Mouse (Mus musculus): ENCODE measurements around the gene Slc38a3. TPM values are rescaled to one million over a fixed set of nuclear protein-coding genes. Genes with fewer than 3 reads are reported as not detected.

Gene Slc38a3
- polyA plus RNA-seq, 1 experiment from 2014 or later: 19.5 TPM

DNA sequence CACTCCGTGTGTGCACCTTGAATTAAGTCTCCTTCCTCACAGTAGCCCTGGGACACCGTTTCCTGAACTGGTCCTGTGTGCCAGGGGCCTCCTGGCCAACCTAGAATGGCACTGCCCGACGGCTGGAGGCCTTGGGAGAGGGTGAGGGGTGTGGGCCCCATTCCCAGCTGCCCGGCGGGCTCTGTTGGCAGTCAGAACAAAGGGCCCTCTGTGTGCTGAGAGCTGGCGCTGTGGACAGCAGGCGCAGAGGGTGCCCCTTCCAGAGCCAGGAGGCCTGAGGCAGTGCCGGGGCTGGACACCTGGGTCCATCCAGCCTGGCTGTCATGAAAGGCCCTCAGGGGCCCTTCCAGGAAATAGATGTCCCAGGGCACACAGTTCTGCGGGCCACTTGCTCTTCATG, 9.8 kb downstream of the Slc38a3 start:
- no peaks in the 10 kb centered on the region for H3K36me3 ChIP-seq
- no peak overlapping the region for H3K4me3 ChIP-seq (replicated peaks)
- no peaks in the 10 kb centered on the region for H3K27me3 ChIP-seq (replicated peaks)
- no peak overlapping the region for H3K4me2 ChIP-seq
- H3K9me3 ChIP-seq: no peaks in the 10 kb centered on the region
- H3K9ac ChIP-seq: no peak overlapping the region
- H3K27ac ChIP-seq: peak overlapping the region; percentile 26; the same call in 1 of the 2 replicates
- WGBS: 70% methylated on average over 10 of the region's 10 CpGs
- 0 out of 2 replicates have a peak, but pooled peaks cover 3% of the 10 kb centered on the region for H3K4me1 ChIP-seq
- ATAC-seq (ENCODE audit: insufficient read depth, low FRiP score, low read depth): no peak; the same call in 1 of the 2 replicates

DNA sequence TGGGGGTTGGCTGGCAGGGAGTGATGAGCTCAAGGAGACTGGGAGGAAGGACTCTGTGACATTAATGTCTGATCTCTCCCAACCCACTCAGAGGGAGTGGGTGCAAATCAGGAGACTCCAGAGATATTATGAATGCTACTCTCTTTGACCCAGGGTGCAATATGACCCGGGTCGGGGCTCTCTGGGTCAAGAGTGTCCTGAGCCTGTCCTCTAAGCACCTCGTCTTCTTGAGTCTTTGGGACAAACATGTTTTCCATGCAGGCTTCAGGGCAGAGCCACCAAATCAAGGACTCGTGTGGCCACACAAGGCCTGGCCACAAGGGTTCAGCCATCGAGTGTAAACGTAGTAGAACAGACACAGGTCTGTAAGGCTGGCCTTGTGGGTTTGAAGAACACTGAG, 11.2 kb downstream of the Slc38a3 start:
- ATAC-seq (ENCODE audit: insufficient read depth, low FRiP score, low read depth): no peak
- H3K27ac ChIP-seq: no peak overlapping the region
- H3K4me3 ChIP-seq (replicated peaks): no peak overlapping the region
- 0 out of 2 replicates have a peak, but pooled peaks cover 3% of the 10 kb centered on the region for H3K4me1 ChIP-seq
- no peaks in the 10 kb centered on the region for H3K9me3 ChIP-seq
- no peaks in the 10 kb centered on the region for H3K36me3 ChIP-seq
- H3K27me3 ChIP-seq (replicated peaks): no peaks in the 10 kb centered on the region
- H3K9ac ChIP-seq: no peak overlapping the region
- H3K4me2 ChIP-seq: no peak overlapping the region
- WGBS: 85% methylated on average over 6 of the region's 6 CpGs

DNA sequence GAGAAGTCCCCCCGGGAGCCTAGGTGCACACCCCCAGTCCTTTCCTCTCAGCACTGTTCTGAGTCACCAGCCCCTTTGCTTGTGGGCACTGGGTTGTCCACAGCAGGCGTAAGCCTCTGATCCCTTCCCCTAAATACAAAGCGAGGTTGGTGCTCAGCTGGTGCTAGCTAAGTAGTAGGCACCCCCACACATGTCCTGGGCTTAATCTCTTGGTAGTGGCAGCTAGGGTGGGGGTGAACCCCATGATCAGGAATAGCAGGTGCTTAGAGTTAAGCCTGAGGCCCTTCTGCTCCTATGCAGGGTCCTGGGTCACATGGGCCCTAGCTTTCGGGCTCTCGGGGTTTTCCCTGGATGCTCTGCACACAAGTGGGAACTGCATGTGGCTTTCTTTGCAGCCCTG, 12.2 kb downstream of the Slc38a3 start:
- H3K4me2 ChIP-seq: no peak overlapping the region
- WGBS: 89% methylated on average over 5 of the region's 5 CpGs
- no peak for ATAC-seq (ENCODE audit: insufficient read depth, low FRiP score, low read depth)
- H3K4me3 ChIP-seq (replicated peaks): no peak overlapping the region
- H3K9me3 ChIP-seq: no peaks in the 10 kb centered on the region
- H3K27me3 ChIP-seq (replicated peaks): no peaks in the 10 kb centered on the region
- H3K27ac ChIP-seq: no peak overlapping the region
- no peaks in the 10 kb centered on the region for H3K36me3 ChIP-seq
- H3K9ac ChIP-seq: no peak overlapping the region
- H3K4me1 ChIP-seq: 0 out of 2 replicates have a peak, but pooled peaks cover 3% of the 10 kb centered on the region

DNA sequence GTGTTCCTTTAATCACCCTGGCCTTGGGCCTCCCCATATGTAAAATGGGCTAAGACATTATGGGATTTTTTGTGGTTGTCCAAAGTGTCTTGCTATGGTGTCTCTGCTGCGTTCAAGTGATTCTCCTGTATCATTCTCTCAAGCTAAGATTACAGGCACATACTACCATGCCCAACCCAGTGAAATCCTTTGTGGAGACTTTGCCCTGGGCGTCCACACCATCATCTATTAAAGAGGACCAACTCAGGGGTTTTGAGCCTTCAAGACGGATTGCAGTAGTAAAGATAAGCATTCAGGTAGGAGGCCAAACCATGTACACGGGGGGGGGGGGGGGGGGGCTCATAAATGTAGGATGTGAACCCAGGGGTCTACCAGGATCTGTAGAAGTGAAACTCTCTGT, 14.7 kb downstream of the Slc38a3 start:
- H3K4me2 ChIP-seq: no peak overlapping the region
- no peak for ATAC-seq (ENCODE audit: insufficient read depth, low FRiP score, low read depth)
- no peak overlapping the region for H3K9ac ChIP-seq
- no peaks in the 10 kb centered on the region for H3K9me3 ChIP-seq
- H3K4me1 ChIP-seq: peaks cover 7% of the 10 kb centered on the region; the same call in 1 of the 2 replicates
- no peak overlapping the region for H3K4me3 ChIP-seq (replicated peaks)
- no peaks in the 10 kb centered on the region for H3K27me3 ChIP-seq (replicated peaks)
- WGBS: 72% methylated on average over 4 of the region's 4 CpGs
- H3K36me3 ChIP-seq: no peaks in the 10 kb centered on the region
- no peak overlapping the region for H3K27ac ChIP-seq

DNA sequence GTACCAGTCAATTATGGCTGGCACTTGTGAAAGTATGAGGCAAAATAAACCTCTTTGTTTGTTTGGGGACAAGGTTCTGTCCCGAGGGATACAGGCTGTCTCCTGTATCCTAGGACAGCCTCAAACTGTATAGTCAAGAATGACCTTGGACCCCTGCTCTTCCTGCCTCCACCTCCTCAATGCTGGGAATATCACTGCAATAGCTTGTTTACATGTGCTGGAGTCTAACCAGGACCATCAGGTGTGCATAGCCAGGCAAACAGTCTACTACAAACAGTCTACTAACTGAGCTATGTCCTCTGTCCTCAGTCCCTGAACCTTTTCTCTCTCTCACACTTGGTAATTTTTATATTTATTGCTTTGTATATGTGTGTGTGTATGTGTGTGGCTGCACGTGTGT, 15.9 kb downstream of the Slc38a3 start:
- Histone ChIP-seq H3K4me2 (no peak overlapping the region), H3K4me1 (peaks cover 7% of the 10 kb centered on the region; the same call in 1 of the 2 replicates), H3K9me3 (no peaks in the 10 kb centered on the region), H3K36me3 (no peaks in the 10 kb centered on the region), H3K27me3 (replicated peaks) (no peaks in the 10 kb centered on the region), H3K4me3 (replicated peaks) (no peak overlapping the region), H3K9ac (no peak overlapping the region), H3K27ac (no peak overlapping the region)
- no peak for ATAC-seq (ENCODE audit: insufficient read depth, low FRiP score, low read depth)
- 74% methylated on average over 2 of the region's 2 CpGs for WGBS

DNA sequence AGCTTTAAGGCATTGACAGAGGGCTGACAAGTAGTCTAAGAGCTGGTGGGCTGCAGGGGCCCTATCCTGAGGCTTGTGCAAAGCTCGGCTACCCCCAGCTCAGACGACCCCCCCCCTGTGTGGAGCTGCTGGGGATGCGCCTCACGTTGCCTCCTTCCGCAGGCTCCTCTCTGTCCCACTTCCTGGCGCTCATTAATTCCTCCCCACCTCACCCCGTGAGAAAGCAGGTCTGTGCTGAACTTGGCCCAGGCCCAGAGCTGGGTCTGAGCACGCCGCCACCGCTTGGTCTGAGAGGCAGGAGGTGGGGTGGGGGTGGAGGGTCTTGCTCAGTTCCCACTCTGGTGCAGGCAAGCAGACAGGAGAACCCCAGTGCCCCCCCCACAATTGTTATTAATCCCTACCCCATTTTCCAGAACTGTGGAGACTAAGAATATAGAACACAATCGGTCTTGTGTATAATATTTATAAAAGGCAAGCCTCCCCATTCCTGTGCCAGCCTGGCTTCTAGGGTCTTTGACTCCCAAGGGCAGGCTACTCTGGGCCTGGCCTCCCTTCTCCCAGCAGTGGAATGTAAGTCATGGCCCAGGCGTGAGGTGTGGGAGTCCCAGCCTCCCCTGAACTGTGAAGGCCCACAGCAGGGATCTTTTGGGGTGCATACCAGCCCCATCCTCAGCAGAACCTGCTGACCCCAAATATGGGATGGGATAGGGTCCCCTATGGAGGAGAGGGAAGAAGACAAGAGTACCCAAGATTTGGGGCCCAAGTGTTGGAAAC, 18.4 kb downstream of the Slc38a3 start:
- 0 out of 2 replicates have a peak, but pooled peaks have one; percentile 15 for ATAC-seq (ENCODE audit: insufficient read depth, low FRiP score, low read depth)
- H3K4me2 ChIP-seq: no peak overlapping the region
- no peaks in the 10 kb centered on the region for H3K27me3 ChIP-seq (replicated peaks)
- no peaks in the 10 kb centered on the region for H3K36me3 ChIP-seq
- no peaks in the 10 kb centered on the region for H3K9me3 ChIP-seq
- H3K9ac ChIP-seq: no peak overlapping the region
- H3K4me3 ChIP-seq (replicated peaks): no peak overlapping the region
- H3K27ac ChIP-seq: no peak overlapping the region
- 31% methylated on average over 12 of the region's 12 CpGs for WGBS
- H3K4me1 ChIP-seq: peaks cover 7% of the 10 kb centered on the region; the same call in 1 of the 2 replicates

DNA sequence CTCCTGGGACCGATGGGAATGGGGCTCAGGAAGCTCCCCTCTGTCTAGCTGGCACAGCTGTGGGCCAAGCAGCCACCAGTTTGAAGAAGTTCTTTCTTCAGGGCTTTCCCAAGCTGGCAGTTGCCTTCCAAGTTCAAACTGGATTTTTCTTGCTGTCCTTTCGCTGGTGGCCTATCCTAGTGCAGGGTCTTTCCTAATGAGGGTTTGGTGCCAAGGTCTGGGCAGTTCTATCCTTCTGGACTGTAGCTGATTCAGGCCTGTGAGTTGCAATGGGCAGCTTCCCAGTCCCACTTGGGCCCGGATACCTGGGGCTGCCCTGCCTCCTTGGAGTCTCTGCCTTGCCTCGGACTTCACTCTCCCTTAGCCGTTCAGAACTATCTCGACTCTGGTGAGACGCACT, 19.1 kb downstream of the Slc38a3 start:
- H3K27ac ChIP-seq: no peak overlapping the region
- peaks cover 9% of the 10 kb centered on the region; the same call in 1 of the 2 replicates for H3K4me1 ChIP-seq
- no peak overlapping the region for H3K4me2 ChIP-seq
- no peaks in the 10 kb centered on the region for H3K27me3 ChIP-seq (replicated peaks)
- H3K9me3 ChIP-seq: no peaks in the 10 kb centered on the region
- no peaks in the 10 kb centered on the region for H3K36me3 ChIP-seq
- WGBS: 69% methylated on average over 7 of the region's 7 CpGs
- H3K9ac ChIP-seq: no peak overlapping the region
- no peak for ATAC-seq (ENCODE audit: insufficient read depth, low FRiP score, low read depth)
- no peak overlapping the region for H3K4me3 ChIP-seq (replicated peaks)

DNA sequence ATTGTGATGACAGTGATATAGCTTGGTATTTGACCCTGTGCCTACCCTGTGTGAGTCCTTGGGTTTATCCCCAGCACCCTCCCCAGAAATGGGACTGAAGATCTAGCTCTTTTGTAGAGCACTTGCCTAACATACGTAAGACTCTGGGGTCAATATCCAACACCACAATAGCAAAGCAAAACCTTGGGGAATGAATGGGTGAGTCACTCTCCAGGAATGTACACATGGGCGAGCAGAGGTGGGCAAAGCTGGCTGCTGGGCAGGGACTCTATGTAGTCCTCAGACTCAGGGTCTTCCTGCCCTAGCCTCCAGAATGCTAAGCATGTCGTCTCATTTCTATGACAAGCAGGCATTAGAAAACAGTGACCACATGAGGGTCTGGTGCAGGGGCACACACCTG, 20.6 kb downstream of the Slc38a3 start:
- H3K4me1 ChIP-seq: peaks cover 15% of the 10 kb centered on the region; the same call in 1 of the 2 replicates
- no peak overlapping the region for H3K4me2 ChIP-seq
- no peak overlapping the region for H3K4me3 ChIP-seq (replicated peaks)
- H3K9me3 ChIP-seq: no peaks in the 10 kb centered on the region
- no peak for ATAC-seq (ENCODE audit: insufficient read depth, low FRiP score, low read depth)
- no peaks in the 10 kb centered on the region for H3K27me3 ChIP-seq (replicated peaks)
- no peak overlapping the region for H3K27ac ChIP-seq
- H3K9ac ChIP-seq: no peak overlapping the region
- 55% methylated on average over 3 of the region's 3 CpGs for WGBS
- H3K36me3 ChIP-seq: no peaks in the 10 kb centered on the region

DNA sequence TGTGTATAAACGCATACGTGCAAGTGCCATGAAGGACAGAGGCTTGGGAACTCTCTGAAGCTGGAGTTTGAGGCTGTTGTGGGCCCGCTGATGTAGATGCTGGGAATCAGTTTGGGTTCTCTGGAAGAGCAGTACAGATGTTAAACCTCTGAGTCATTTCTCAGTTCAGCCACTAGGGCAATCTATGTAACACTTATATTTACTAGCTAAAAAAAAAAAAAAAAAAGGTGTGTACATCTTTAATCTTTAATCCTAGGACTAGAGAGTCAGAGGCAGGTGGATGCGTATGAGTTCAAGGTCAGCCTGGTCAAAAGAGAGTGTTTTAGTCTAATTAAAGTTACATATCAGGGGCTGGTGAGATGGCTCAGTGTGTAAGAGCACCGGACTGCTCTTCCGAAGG, 22.4 kb downstream of the Slc38a3 start:
- Histone ChIP-seq H3K9ac (no peak overlapping the region), H3K4me1 (peaks cover 15% of the 10 kb centered on the region; the same call in 1 of the 2 replicates), H3K4me2 (no peak overlapping the region), H3K27me3 (replicated peaks) (no peaks in the 10 kb centered on the region), H3K27ac (no peak overlapping the region), H3K36me3 (no peaks in the 10 kb centered on the region), H3K9me3 (no peaks in the 10 kb centered on the region), H3K4me3 (replicated peaks) (no peak overlapping the region)
- ATAC-seq (ENCODE audit: insufficient read depth, low FRiP score, low read depth): no peak
- WGBS: 79% methylated on average over 6 of the region's 6 CpGs

DNA sequence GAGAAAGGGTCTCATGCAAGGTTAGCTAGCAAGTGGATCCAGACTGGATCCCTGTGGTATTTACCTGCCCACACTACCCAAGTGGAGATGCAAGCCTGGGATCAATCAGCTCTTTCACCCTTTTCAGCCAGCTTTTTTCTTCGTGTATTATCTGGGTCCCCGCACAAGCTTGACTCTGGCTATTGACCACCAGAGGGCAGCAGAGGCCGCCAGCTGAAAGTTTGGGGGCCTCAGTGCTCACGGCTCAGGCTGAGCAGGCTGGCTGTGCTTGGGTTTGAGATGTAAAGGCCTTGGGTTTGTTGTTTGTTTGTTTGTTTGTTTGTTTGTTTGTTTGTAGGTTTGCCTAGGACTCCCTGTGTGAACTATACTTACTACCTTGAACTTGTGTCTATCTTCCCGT, 23.8 kb downstream of the Slc38a3 start:
- no peak overlapping the region for H3K9ac ChIP-seq
- H3K4me3 ChIP-seq (replicated peaks): no peak overlapping the region
- no peaks in the 10 kb centered on the region for H3K9me3 ChIP-seq
- H3K27me3 ChIP-seq (replicated peaks): no peaks in the 10 kb centered on the region
- no peak overlapping the region for H3K4me2 ChIP-seq
- no peaks in the 10 kb centered on the region for H3K36me3 ChIP-seq
- WGBS: 16% methylated on average over 5 of the region's 5 CpGs
- H3K4me1 ChIP-seq: peaks cover 9% of the 10 kb centered on the region; the same call in 1 of the 2 replicates
- peak; percentile 4; the same call in 1 of the 2 replicates for ATAC-seq (ENCODE audit: insufficient read depth, low FRiP score, low read depth)
- no peak overlapping the region for H3K27ac ChIP-seq

DNA sequence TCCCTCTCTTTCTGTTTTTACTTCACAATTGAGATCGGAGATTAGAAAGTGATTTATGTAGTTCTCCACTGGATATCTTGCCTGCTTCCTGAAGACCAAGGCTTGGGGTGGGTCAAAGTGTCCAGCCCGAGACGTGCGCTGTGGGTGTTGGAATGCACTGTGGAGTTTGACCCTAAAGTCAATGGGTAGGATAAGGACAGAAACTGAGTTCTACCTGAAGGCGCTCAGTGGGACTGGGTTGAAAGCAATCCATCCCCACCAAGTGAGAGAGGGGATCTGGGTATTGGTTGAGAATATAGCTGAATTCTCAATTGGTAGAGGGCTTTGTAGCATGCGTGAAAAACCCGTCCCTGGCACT, 24.2 kb downstream of the Slc38a3 start:
- Histone ChIP-seq H3K4me3 (replicated peaks) (no peak overlapping the region), H3K4me1 (peaks cover 8% of the 10 kb centered on the region; the same call in 1 of the 2 replicates), H3K27ac (no peak overlapping the region; the same call in 1 of the 2 replicates), H3K9me3 (no peaks in the 10 kb centered on the region), H3K27me3 (replicated peaks) (no peaks in the 10 kb centered on the region), H3K36me3 (no peaks in the 10 kb centered on the region), H3K9ac (0 out of 2 replicates have a peak overlapping the region, but pooled peaks have one; percentile 45), H3K4me2 (peak overlapping the region; percentile 52)
- 42% methylated on average over 7 of the region's 7 CpGs for WGBS
- ATAC-seq (ENCODE audit: insufficient read depth, low FRiP score, low read depth): 0 out of 2 replicates have a peak, but pooled peaks have one; percentile 3

DNA sequence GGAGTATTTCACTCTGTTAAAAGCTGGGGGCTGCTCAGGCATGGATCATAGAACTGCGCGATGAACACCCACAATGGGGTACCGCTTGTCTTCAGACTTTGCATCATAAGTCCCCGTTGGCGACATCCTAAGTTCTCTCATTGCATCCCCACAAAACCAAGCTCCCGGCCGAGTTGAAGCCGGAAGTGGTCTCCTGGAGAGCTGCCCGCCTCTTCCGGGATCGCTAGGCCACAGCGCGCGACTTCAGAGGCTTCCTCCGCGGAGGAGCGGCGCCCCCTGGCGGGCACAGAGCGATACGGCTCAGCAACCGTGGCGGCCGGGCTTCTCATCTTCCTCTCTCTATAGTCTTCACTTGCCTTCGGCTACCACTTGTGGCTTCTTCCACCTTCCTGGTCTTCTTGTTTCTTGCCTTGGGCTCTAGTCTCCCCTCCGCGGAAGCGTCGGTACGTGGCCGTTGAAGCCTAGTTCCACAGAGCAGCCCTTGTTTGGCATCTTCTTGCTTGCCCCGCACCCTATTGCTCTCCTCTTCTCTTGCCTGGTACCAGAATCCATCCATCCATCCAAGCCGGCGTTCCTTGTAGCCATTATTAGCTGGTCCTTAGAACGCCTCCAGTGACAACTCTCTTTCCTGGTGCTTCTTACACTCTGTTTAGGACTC, 24.7 kb downstream of the Slc38a3 start:
- ATAC-seq (ENCODE audit: insufficient read depth, low FRiP score, low read depth): peak; percentile 79
- H3K4me2 ChIP-seq: peak overlapping the region; percentile 52
- no peaks in the 10 kb centered on the region for H3K27me3 ChIP-seq (replicated peaks)
- no peaks in the 10 kb centered on the region for H3K36me3 ChIP-seq
- no peaks in the 10 kb centered on the region for H3K9me3 ChIP-seq
- peak overlapping the region; percentile 45 for H3K9ac ChIP-seq
- H3K4me1 ChIP-seq: peaks cover 8% of the 10 kb centered on the region; the same call in 1 of the 2 replicates
- WGBS: 4% methylated on average over 35 of the region's 35 CpGs
- no peak overlapping the region; the same call in 1 of the 2 replicates for H3K27ac ChIP-seq
- peak overlapping the region; percentile 32 for H3K4me3 ChIP-seq (replicated peaks)

All from stomach, embryonic 15.5 days (tissue).